Mouse (Mus musculus) ovary, postnatal 10 days (tissue): Measurements from ENCODE around the gene Zfp11.

ENCODE experiments used
- DNase-seq: peaks from one replicate; pipeline ENCODE4 v3.0.0; 2022; ENCODE audit warnings: low spot score

Zfp11 gene

DNA sequence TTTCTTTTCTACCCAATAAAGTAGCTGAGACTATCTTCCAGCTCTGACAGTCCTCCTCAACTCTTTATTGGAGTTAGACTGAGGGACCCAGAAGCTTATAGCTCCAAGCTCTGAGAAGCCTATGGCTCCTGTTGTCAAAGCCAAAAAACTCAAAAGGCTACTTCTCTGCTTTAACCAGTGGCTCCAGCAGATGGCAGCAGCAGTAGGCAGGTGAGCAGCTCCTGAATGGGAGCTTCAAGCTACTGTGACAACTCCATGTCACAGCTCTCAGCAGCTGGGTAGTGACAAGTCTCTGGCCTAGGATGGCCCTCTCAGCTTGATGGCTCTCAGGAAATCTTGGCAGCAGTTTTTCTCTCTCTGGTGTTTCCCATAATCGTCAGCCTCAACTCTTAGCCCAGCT lies 58.8 kb downstream of the Zfp11 start:
- DNase-seq, result peak; percentile 27

GRCm38 (mm10) chr5:129607476-129607875 lies 62.4 kb downstream of the Zfp11 start:
- DNase-seq, result no peak
